Mouse (Mus musculus) stomach, postnatal 0 days (tissue): ENCODE data around the gene Strn4.

Experiments used
- CTCF ChIP-seq: IDR thresholded peaks from 2 replicates; pipeline ENCODE4 v1.5.1; 2016; ENCODE audit warnings: antibody characterized with exemption, low read depth, mild to moderate bottlenecking, moderate library complexity
- EP300 ChIP-seq: optimal IDR thresholded peaks from 2 replicates; pipeline ENCODE3; 2016; ENCODE audit warnings: antibody characterized with exemption

- TF ChIP-seq CTCF = peak; percentile 81
- TF ChIP-seq EP300 = no peak
Observed at GRCm38 (mm10) chr7:16804409-16805028, 11.2 kb upstream of the Strn4 start.
